Comparison of ENCODE assay signal across 9 mouse cellular contexts in the genomic region with DNA sequence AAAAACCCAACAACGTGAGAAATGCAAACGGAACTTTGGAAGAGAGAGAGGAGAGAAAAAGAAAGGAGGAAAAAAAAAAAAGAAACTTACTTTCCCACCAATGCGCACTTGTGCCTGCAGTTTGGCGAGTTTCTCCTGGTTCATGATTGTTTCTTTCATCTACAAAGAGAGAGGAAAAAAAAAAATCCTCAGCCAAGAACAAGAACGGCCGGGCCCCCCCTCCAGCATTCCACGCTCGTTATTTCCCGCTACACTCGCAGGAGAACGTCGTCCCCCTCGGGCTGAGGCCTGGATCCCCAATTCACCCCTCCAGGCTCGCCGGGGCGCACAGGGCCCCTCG. TPM values are rescaled to one million over a fixed set of nuclear protein-coding genes. Genes with fewer than 3 reads are reported as not detected.
DNase-seq lines count a peak whose midpoint lies in the region; ATAC-seq and TF ChIP-seq lines count a peak whose summit lies in the region.
"Had no signal": no experiment of that assay in that cellular context is flagged by ENCODE, and none has a peak within 500 bp of the region (broad histone marks: within the 10 kb centered on the region; RNA-seq: fewer than 3 reads in every experiment).

No protein-coding gene starts in this region.

- WGBS in kidney, postnatal 0 days = under 1% methylated on average over 17 of the region's 17 CpGs
- WGBS in hindbrain, embryonic 13.5 days = under 1% methylated on average over 16 of the region's 17 CpGs
- 1% methylated on average over 17 of the region's 17 CpGs for WGBS in midbrain, embryonic 14.5 days

- H3K4me3 ChIP-seq in kidney, postnatal 0 days (replicated peaks; ENCODE audit: low read depth, low read length) = peak overlapping the region; percentile 73
- H3K4me3 ChIP-seq in hindbrain, embryonic 13.5 days = peak overlapping the region; percentile 98
- peak overlapping the region; percentile 100 for H3K4me3 ChIP-seq in midbrain, embryonic 14.5 days (replicated peaks; ENCODE audit: low read depth, low read length)

- H3K36me3 ChIP-seq in kidney, postnatal 0 days (ENCODE audit: insufficient read depth, low read length) = peaks cover 20% of the 10 kb centered on the region
- peaks cover 26% of the 10 kb centered on the region for H3K36me3 ChIP-seq in hindbrain, embryonic 13.5 days
- H3K36me3 ChIP-seq in midbrain, embryonic 14.5 days (ENCODE audit: control insufficient read depth, insufficient read depth, low read length) = peaks cover 30% of the 10 kb centered on the region

- no peaks in the 10 kb centered on the region for H3K27me3 ChIP-seq in kidney, postnatal 0 days (ENCODE audit: insufficient read depth, low read length)
- no peaks in the 10 kb centered on the region for H3K27me3 ChIP-seq in hindbrain, embryonic 13.5 days
- no peaks in the 10 kb centered on the region for H3K27me3 ChIP-seq in midbrain, embryonic 14.5 days (ENCODE audit: control insufficient read depth, insufficient read depth, low read length)

- DNase-seq in kidney, postnatal 0 days (ENCODE audit: low spot score) = peak; percentile 55
- no peak for DNase-seq in kidney, adult 11 months
- peak; percentile 34 for DNase-seq in adipocyte (ENCODE audit: low spot score)
- DNase-seq in midbrain, embryonic 14.5 days = no peak
- DNase-seq in adrenal gland, adult 2 months = no peak
- DNase-seq in adrenal gland, postnatal 25 days = no peak
- no peak for DNase-seq in gastrocnemius, postnatal 4 days (ENCODE audit: low spot score in 2 of 2)

- peaks cover 7% of the 10 kb centered on the region; the same call in 1 of the 2 replicates for H3K4me1 ChIP-seq in kidney, postnatal 0 days (replicated peaks; ENCODE audit: insufficient read depth, low read length)
- H3K4me1 ChIP-seq in hindbrain, embryonic 13.5 days (replicated peaks) = peaks cover 25% of the 10 kb centered on the region
- H3K4me1 ChIP-seq in midbrain, embryonic 14.5 days (ENCODE audit: control insufficient read depth, insufficient read depth, low read length) = peaks cover 13% of the 10 kb centered on the region

- H3K4me2 ChIP-seq in kidney, postnatal 0 days (ENCODE audit: low read length) = peak overlapping the region; percentile 67
- H3K4me2 ChIP-seq in hindbrain, embryonic 13.5 days = peak overlapping the region; percentile 76
- H3K4me2 ChIP-seq in midbrain, embryonic 14.5 days (ENCODE audit: low read length) = peak overlapping the region; percentile 77

- no peak for TF ChIP-seq CTCF in kidney, postnatal 0 days (IDR thresholded peaks at IDR 0.05; ENCODE audit: low read depth)

- no peak for ATAC-seq in kidney, postnatal 0 days (replicated peaks; ENCODE audit: low FRiP score, low read depth)
- ATAC-seq in hindbrain, embryonic 13.5 days (ENCODE audit: low FRiP score) = no peak
- ATAC-seq in midbrain, embryonic 14.5 days (ENCODE audit: low FRiP score, low TSS enrichment) = no peak; the same call in 1 of the 2 replicates

- peak overlapping the region; percentile 92 for H3K27ac ChIP-seq in kidney, postnatal 0 days
- H3K27ac ChIP-seq in hindbrain, embryonic 13.5 days = peak overlapping the region; percentile 92
- H3K27ac ChIP-seq in midbrain, embryonic 14.5 days (replicated peaks; ENCODE audit: low read depth, low read length) = peak overlapping the region; percentile 90

- peak overlapping the region; percentile 94 for H3K9ac ChIP-seq in kidney, postnatal 0 days (ENCODE audit: low read depth, low read length)
- H3K9ac ChIP-seq in hindbrain, embryonic 13.5 days = peak overlapping the region; percentile 95
- peak overlapping the region; percentile 94 for H3K9ac ChIP-seq in midbrain, embryonic 14.5 days (replicated peaks; ENCODE audit: low read length)

- H3K9me3 ChIP-seq in kidney, postnatal 0 days (replicated peaks; ENCODE audit: low read length) = no peaks in the 10 kb centered on the region
- H3K9me3 ChIP-seq in hindbrain, embryonic 13.5 days = no peaks in the 10 kb centered on the region
- H3K9me3 ChIP-seq in midbrain, embryonic 14.5 days (ENCODE audit: control insufficient read depth, low read length) = no peaks in the 10 kb centered on the region

RNA-seq across cellular contexts. Expression of gene Btf3, which starts 0.7 kb away (rescaled TPM):
- polyA plus RNA-seq in kidney, postnatal 0 days (2015; fragmentation: Nextera tagmentation; extraction: Ambion mirVana) = 766 and 788 TPM in 2 replicates
- 585 and 615 TPM in 2 replicates for polyA plus RNA-seq in hindbrain, embryonic 13.5 days (2015; fragmentation: Nextera tagmentation; extraction: Ambion mirVana)
- polyA plus RNA-seq in midbrain, embryonic 14.5 days (2014; fragmentation: Nextera tagmentation; extraction: Ambion mirVana) = 568 and 574 TPM in 2 replicates
- 100 to 1,000 TPM; 331 to 381 TPM for total RNA-seq in adrenal gland, adult 2 months (2021)
- 20.2 and 21.6 TPM in 2 replicates for polyA plus RNA-seq in adrenal gland, adult 2 months (2012; rRNA removed)
- 357 and 391 TPM in 2 replicates for total RNA-seq in adrenal gland, postnatal 25 days (2021)
- 100 to 1,000 TPM; 364 to 369 TPM for total RNA-seq in gastrocnemius, postnatal 4 days (2021)

RNA-seq across cellular contexts. Expression of gene Gm21976, which starts 36.4 kb away (rescaled TPM):
- not detected in 2 replicates for polyA plus RNA-seq in kidney, postnatal 0 days (2015; fragmentation: Nextera tagmentation; extraction: Ambion mirVana)
- polyA plus RNA-seq in hindbrain, embryonic 13.5 days (2015; fragmentation: Nextera tagmentation; extraction: Ambion mirVana) = not detected in 2 replicates
- polyA plus RNA-seq in midbrain, embryonic 14.5 days (2014; fragmentation: Nextera tagmentation; extraction: Ambion mirVana) = not detected in 2 replicates
- total RNA-seq in adrenal gland, adult 2 months (2021) = not detected
- polyA plus RNA-seq in adrenal gland, adult 2 months (2012; rRNA removed) = not detected in 2 replicates
- not detected in 2 replicates for total RNA-seq in adrenal gland, postnatal 25 days (2021)
- not detected for total RNA-seq in gastrocnemius, postnatal 4 days (2021)
- total RNA-seq: layer of hippocampus, adult 8-10 months had no signal

RNA-seq across cellular contexts. Expression of gene Foxd1, which starts 37.9 kb away (rescaled TPM):
- polyA plus RNA-seq in kidney, postnatal 0 days (2015; fragmentation: Nextera tagmentation; extraction: Ambion mirVana) = 2.4 and 3.4 TPM in 2 replicates
- 0.79 and 1.1 TPM in 2 replicates for polyA plus RNA-seq in hindbrain, embryonic 13.5 days (2015; fragmentation: Nextera tagmentation; extraction: Ambion mirVana)
- polyA plus RNA-seq in midbrain, embryonic 14.5 days (2014; fragmentation: Nextera tagmentation; extraction: Ambion mirVana) = 0.12 and 0.54 TPM in 2 replicates
- 1 to 10 TPM in 1 of 2 experiments, under 1 TPM in 1; 0.26 to 1.4 TPM for total RNA-seq in adrenal gland, adult 2 months (2021)
- 1.6 and 2.5 TPM in 2 replicates for polyA plus RNA-seq in adrenal gland, adult 2 months (2012; rRNA removed)
- total RNA-seq in adrenal gland, postnatal 25 days (2021) = 0.30 and 0.48 TPM in 2 replicates
- total RNA-seq in gastrocnemius, postnatal 4 days (2021) = under 1 TPM; 0.44 to 0.60 TPM

RNA-seq across cellular contexts. Expression of gene Ankra2, which starts 53.2 kb away (rescaled TPM):
- 22.6 and 23.6 TPM in 2 replicates for polyA plus RNA-seq in kidney, postnatal 0 days (2015; fragmentation: Nextera tagmentation; extraction: Ambion mirVana)
- polyA plus RNA-seq in hindbrain, embryonic 13.5 days (2015; fragmentation: Nextera tagmentation; extraction: Ambion mirVana) = 62.0 and 62.3 TPM in 2 replicates
- polyA plus RNA-seq in midbrain, embryonic 14.5 days (2014; fragmentation: Nextera tagmentation; extraction: Ambion mirVana) = 97.6 and 110 TPM in 2 replicates
- total RNA-seq in adrenal gland, adult 2 months (2021) = 10 to 100 TPM; 22.0 to 24.7 TPM
- polyA plus RNA-seq in adrenal gland, adult 2 months (2012; rRNA removed) = 12.2 and 15.4 TPM in 2 replicates
- 22.9 and 29.1 TPM in 2 replicates for total RNA-seq in adrenal gland, postnatal 25 days (2021)
- 10 to 100 TPM; 22.0 to 24.8 TPM for total RNA-seq in gastrocnemius, postnatal 4 days (2021)

RNA-seq across cellular contexts. Expression of gene Utp15, which starts 53.3 kb away (rescaled TPM):
- 19.9 and 21.5 TPM in 2 replicates for polyA plus RNA-seq in kidney, postnatal 0 days (2015; fragmentation: Nextera tagmentation; extraction: Ambion mirVana)
- 27.3 and 28.2 TPM in 2 replicates for polyA plus RNA-seq in hindbrain, embryonic 13.5 days (2015; fragmentation: Nextera tagmentation; extraction: Ambion mirVana)
- 27.5 and 35.1 TPM in 2 replicates for polyA plus RNA-seq in midbrain, embryonic 14.5 days (2014; fragmentation: Nextera tagmentation; extraction: Ambion mirVana)
- 10 to 100 TPM; 16.1 to 18.7 TPM for total RNA-seq in adrenal gland, adult 2 months (2021)
- 2.1 and 2.5 TPM in 2 replicates for polyA plus RNA-seq in adrenal gland, adult 2 months (2012; rRNA removed)
- total RNA-seq in adrenal gland, postnatal 25 days (2021) = 15.1 and 19.1 TPM in 2 replicates
- 1 to 10 TPM; 8.4 to 9.9 TPM for total RNA-seq in gastrocnemius, postnatal 4 days (2021)

Comparison
In these comparisons a context has a peak if more than half of its experiments do, and no peak if none do; other contexts are left out.
1. DNase-seq: peak in kidney, postnatal 0 days (single experiment) and adipocyte (single experiment); none in kidney, adult 11 months (single experiment), midbrain, embryonic 14.5 days (single experiment), adrenal gland, adult 2 months (single experiment), adrenal gland, postnatal 25 days (single experiment) and gastrocnemius, postnatal 4 days (0 of 2).
2. RNA of gene Btf3, which starts 0.7 kb away (polyA plus RNA-seq): 766 to 788 TPM in kidney, postnatal 0 days, 585 to 615 TPM in hindbrain, embryonic 13.5 days and 568 to 574 TPM in midbrain, embryonic 14.5 days; 20.2 to 21.6 TPM in adrenal gland, adult 2 months; every median in the first group is over 10 times any median in the second.
3. Peak in every context shown above with its lines, with median percentiles within 50 percentile points of each other: H3K27ac ChIP-seq, H3K4me2 ChIP-seq, H3K4me3 ChIP-seq and H3K9ac ChIP-seq.